Mouse (Mus musculus) heart, embryonic 12.5 days (tissue): ENCODE measurements at regions not wholly inside any gene's neighbourhood (a gene's known extent, or its start where the extent isn't known, plus 50 kb on each side); places are given as distances from the start of the nearest gene placed in this dataset.
A peak's percentile ranks its signal among the peaks of the same experiment; 100 is the strongest.
"Not testable (repeated sequence)": the region's sequence is repeated elsewhere in the genome, so short reads cannot be mapped to it uniquely, and the experiment has no call there.

Experiments
- ATAC-seq: fragments of 200-750 bp; cut with Nextera tagmentation; 2 replicates; pipeline ENCODE4 v1.8.0; 2017; ENCODE audit warnings: moderate TSS enrichment, moderate library complexity; ENCODE audit not compliant: insufficient number of reproducible peaks, low FRiP score
- H3K27ac ChIP-seq: fragments of 300-500 bp; sonication (generic); 2 replicates; pipeline ENCODE4 v1.5.1; 2016; ENCODE audit warnings: mild to moderate bottlenecking, moderate library complexity; ENCODE audit not compliant: poor library complexity, severe bottlenecking
- H3K27me3 ChIP-seq: fragments of 300-500 bp; sonication (generic); replicated peaks from 2 replicates; pipeline ENCODE4 v1.6.1; 2016; ENCODE audit warnings: mild to moderate bottlenecking, moderate library complexity
- H3K36me3 ChIP-seq: fragments of 300-500 bp; sonication (generic); 2 replicates; pipeline ENCODE4 v1.6.1; 2016; ENCODE audit warnings: mild to moderate bottlenecking, moderate library complexity
- H3K4me1 ChIP-seq: fragments of 300-500 bp; sonication (generic); replicated peaks from 2 replicates; pipeline ENCODE4 v1.6.1; 2016; ENCODE audit warnings: mild to moderate bottlenecking
- H3K4me2 ChIP-seq: fragments of 300-500 bp; sonication (generic); 2 replicates; pipeline ENCODE4 v1.6.1; 2016; ENCODE audit warnings: mild to moderate bottlenecking, moderate library complexity
- H3K4me3 ChIP-seq: fragments of 300-500 bp; sonication (generic); 2 replicates; pipeline ENCODE4 v1.5.1; 2016; ENCODE audit warnings: mild to moderate bottlenecking
- H3K9ac ChIP-seq: fragments of 300-500 bp; sonication (generic); 2 replicates; pipeline ENCODE4 v1.6.1; 2016; ENCODE audit warnings: mild to moderate bottlenecking, moderate library complexity
- H3K9me3 ChIP-seq: fragments of 300-500 bp; sonication (generic); replicated peaks from 2 replicates; pipeline ENCODE4 v1.6.1; 2016; ENCODE audit warnings: mild to moderate bottlenecking, moderate library complexity
- WGBS: fragments of 180-500 bp; shearing (Covaris S2); methylation state at CpG from one replicate; pipeline ENCODE4 v1.1.7; 2016; 5-methylcytosine and 5-hydroxymethylcytosine counted together

GRCm38 (mm10) chr5:76081379-76081778 lies 58.7 kb upstream of the Srd5a3 start:
- not testable (repeated sequence) for H3K9me3 ChIP-seq, H3K9ac ChIP-seq, H3K4me2 ChIP-seq, H3K36me3 ChIP-seq, H3K4me3 ChIP-seq, ATAC-seq, H3K27me3 ChIP-seq, H3K27ac ChIP-seq, H3K4me1 ChIP-seq
- 84% methylated on average over 2 of the region's 2 CpGs for WGBS

- no peaks in the 10 kb centered on the region for H3K36me3 ChIP-seq
- WGBS = 81% methylated on average over 8 of the region's 8 CpGs
- no peak overlapping the region for H3K9ac ChIP-seq
- no peak overlapping the region for H3K4me3 ChIP-seq
- no peak overlapping the region for H3K4me2 ChIP-seq
- ATAC-seq = no peak
- no peaks in the 10 kb centered on the region for H3K27me3 ChIP-seq
- 0 out of 2 replicates have a peak, but pooled peaks cover 4% of the 10 kb centered on the region for H3K4me1 ChIP-seq
- H3K27ac ChIP-seq = no peak overlapping the region
- no peaks in the 10 kb centered on the region for H3K9me3 ChIP-seq
These were observed 59.6 kb upstream of the Srd5a3 start for GRCm38 (mm10) chr5:76080429-76080828.

DNA sequence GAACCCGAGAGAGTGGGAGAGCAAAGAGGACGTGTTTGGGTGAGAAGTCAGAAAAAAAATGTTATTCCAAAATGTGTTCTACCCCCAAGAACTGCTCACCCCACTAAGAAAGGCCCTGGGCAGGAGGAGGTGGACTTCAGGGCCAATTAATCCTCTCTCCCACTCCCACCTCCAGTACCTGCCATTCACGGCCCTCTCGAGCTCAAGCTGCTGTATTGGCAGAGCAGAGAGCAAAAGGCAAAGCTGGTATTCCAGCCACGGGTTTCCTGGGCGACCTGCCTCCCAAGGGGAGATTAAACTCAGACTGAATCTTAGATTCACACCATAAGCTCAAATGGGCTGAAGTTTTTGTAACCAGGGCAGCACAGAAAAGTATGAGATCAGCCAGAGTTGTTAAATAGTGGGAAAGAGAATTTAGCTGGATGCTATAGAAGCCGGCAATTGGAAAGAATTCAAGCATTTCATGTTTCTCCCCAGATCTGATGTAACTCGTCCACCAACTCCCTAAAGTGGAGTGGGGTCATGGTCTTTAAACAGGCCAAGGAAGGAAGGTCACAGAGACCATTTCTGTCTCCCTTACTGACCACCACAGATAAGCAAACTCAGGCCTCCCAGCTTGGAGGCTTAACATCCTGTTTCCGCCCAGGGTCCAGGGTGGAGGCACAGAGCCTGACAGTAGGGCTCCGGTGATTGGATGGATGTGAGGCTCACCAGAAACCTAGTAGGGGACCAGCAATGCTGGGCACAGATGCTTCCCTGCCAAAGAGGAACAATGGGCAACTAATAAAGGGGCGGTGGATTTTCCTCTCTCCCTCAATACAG lies 60.7 kb upstream of the Srd5a3 start:
- Histone ChIP-seq H3K27ac (peak overlapping the region; percentile 50), H3K36me3 (no peaks in the 10 kb centered on the region), H3K27me3 (no peaks in the 10 kb centered on the region), H3K4me1 (0 out of 2 replicates have a peak, but pooled peaks cover 4% of the 10 kb centered on the region), H3K4me3 (no peak overlapping the region), H3K9ac (no peak overlapping the region), H3K9me3 (no peaks in the 10 kb centered on the region), H3K4me2 (no peak overlapping the region)
- ATAC-seq = peak; percentile 82
- 52% methylated on average over 11 of the region's 11 CpGs for WGBS

- Histone ChIP-seq H3K4me3 (no peak overlapping the region), H3K27me3 (no peaks in the 10 kb centered on the region), H3K9me3 (no peaks in the 10 kb centered on the region), H3K36me3 (no peaks in the 10 kb centered on the region), H3K27ac (no peak overlapping the region), H3K4me1 (0 out of 2 replicates have a peak, but pooled peaks cover 4% of the 10 kb centered on the region), H3K4me2 (no peak overlapping the region), H3K9ac (no peak overlapping the region)
- ATAC-seq = no peak
- 85% methylated on average over 1 of the region's 1 CpGs for WGBS
These were observed 61.6 kb upstream of the Srd5a3 start for GRCm38 (mm10) chr5:76078485-76078884.

DNA sequence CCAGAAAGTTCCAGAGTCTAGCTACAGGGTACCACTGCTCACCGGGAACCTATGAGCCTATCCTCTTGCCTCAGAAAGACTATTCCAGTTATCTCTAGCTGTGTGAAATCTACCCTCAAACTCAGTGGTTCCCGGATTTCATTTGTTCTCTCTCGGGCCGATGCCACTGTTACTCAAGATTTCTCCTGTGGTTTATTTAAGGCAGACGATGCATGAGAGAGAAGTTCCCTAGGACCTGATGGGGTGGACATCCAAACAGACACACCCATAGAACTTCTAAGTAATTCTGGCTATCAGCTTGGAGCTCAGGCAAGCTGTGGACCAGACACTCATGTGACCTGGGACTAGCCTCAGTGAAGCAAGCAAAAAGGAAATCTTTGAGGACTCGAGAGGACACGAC lies 63.8 kb upstream of the Srd5a3 start:
- 0 out of 2 replicates have a peak, but pooled peaks cover 4% of the 10 kb centered on the region for H3K4me1 ChIP-seq
- H3K9ac ChIP-seq = no peak overlapping the region
- H3K4me3 ChIP-seq = no peak overlapping the region
- H3K36me3 ChIP-seq = no peaks in the 10 kb centered on the region
- H3K27ac ChIP-seq = no peak overlapping the region
- no peaks in the 10 kb centered on the region for H3K9me3 ChIP-seq
- no peaks in the 10 kb centered on the region for H3K27me3 ChIP-seq
- no peak overlapping the region for H3K4me2 ChIP-seq
- no peak for ATAC-seq
- WGBS = 73% methylated on average over 7 of the region's 7 CpGs

DNA sequence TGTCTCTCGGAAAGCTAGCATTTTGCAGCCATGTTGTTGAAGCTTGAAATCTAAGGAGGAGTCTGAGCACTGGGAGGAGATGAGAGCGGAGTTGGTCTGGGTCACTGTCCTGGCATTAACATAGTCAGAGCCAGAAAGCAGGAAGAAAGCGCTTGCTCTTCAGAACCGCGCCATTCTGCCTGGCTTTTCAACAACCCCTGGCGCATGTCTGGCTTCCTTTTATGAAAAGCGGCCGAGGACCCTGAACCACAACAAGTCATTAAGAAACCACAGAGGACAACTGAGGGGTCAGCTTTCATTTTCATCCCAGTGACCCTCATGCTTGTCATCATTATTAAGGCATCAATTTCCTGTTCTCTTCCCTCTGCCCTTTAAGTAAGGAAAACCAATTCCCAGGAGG lies 64.7 kb upstream of the Srd5a3 start:
- Histone ChIP-seq H3K27me3 (no peaks in the 10 kb centered on the region), H3K27ac (no peak overlapping the region), H3K4me3 (no peak overlapping the region), H3K9ac (no peak overlapping the region), H3K36me3 (no peaks in the 10 kb centered on the region), H3K4me2 (no peak overlapping the region), H3K9me3 (no peaks in the 10 kb centered on the region), H3K4me1 (0 out of 2 replicates have a peak, but pooled peaks cover 4% of the 10 kb centered on the region)
- 61% methylated on average over 8 of the region's 8 CpGs for WGBS
- no peak for ATAC-seq

GRCm38 (mm10) chr5:76067881-76068280 lies 72.2 kb upstream of the Srd5a3 start:
- Histone ChIP-seq H3K27me3 (no peaks in the 10 kb centered on the region), H3K36me3 (no peaks in the 10 kb centered on the region), H3K27ac (no peak overlapping the region), H3K9ac (no peak overlapping the region), H3K4me3 (no peak overlapping the region), H3K9me3 (no peaks in the 10 kb centered on the region), H3K4me1 (peaks cover 41% of the 10 kb centered on the region), H3K4me2 (no peak overlapping the region)
- WGBS = 35% methylated on average over 3 of the region's 3 CpGs
- no peak for ATAC-seq

DNA sequence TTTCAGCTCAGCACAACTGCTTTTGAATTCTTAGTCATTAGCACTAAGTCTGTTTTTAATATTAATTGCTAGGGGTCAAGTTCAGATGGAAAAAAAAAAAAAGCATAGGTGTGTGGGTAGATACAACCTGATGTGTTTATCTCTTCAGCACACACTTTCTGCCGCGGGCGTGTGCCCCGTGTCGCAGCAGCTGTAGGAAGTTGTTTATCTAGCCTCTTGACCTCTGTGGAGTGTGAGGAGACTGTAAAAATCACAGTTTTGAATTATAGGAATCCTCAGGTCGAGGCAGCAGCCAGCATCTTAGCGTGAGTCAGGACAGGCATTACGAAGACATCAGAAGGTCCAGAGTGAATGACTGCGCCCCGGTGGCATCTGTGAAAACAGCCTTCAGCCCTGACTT lies 72.8 kb upstream of the Srd5a3 start:
- Histone ChIP-seq H3K4me3 (no peak overlapping the region), H3K4me2 (peak overlapping the region; percentile 30), H3K27ac (no peak overlapping the region), H3K27me3 (no peaks in the 10 kb centered on the region), H3K4me1 (peaks cover 41% of the 10 kb centered on the region), H3K9ac (no peak overlapping the region), H3K36me3 (no peaks in the 10 kb centered on the region), H3K9me3 (no peaks in the 10 kb centered on the region)
- ATAC-seq = no peak; the same call in 1 of the 2 replicates
- 8% methylated on average over 10 of the region's 10 CpGs for WGBS

DNA sequence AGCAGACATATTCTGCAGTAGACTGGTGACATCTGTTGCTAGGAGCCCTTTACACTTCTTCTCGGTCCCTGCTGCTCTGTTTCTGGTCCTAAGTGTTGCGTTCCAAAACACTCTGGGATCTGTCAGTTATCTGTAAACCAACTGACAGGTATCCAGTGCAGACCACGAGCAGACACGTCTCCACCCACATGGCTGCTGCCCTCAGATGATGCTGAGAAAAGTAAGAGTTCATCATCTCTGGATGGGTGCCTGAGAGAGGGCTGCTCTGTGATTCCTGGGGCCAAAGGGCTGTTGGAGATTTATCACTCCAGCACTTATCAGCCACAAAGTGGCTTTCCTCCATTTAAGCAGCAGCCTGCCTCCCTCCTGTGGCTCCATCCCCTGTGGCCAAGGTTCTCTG lies 74.3 kb upstream of the Srd5a3 start:
- Histone ChIP-seq H3K36me3 (no peaks in the 10 kb centered on the region), H3K27ac (no peak overlapping the region), H3K4me3 (no peak overlapping the region), H3K4me1 (peaks cover 41% of the 10 kb centered on the region), H3K9me3 (no peaks in the 10 kb centered on the region), H3K9ac (no peak overlapping the region), H3K4me2 (no peak overlapping the region), H3K27me3 (no peaks in the 10 kb centered on the region)
- peak; percentile 37; the same call in 1 of the 2 replicates for ATAC-seq
- WGBS = 6% methylated on average over 4 of the region's 4 CpGs

DNA sequence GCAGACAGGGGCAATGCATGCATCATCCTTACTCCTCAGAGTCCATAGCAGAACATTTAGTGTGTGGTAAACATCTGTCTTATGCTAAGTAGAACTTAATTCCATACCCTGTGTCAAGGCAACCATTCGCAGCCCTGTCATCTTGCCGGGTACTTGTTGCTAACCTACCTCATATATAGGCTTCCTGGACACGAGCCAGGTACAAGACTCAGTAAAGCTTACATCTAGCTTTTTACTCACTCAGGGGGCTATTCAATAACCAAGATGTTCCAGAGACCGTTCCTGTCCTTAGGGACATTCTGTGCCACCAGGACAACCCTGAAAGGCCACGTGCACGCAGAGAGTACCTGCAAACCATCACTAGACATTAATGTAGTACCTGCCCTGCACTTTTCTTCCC lies 74.8 kb upstream of the Srd5a3 start:
- H3K4me1 ChIP-seq = peaks cover 41% of the 10 kb centered on the region
- H3K4me2 ChIP-seq = no peak overlapping the region
- no peaks in the 10 kb centered on the region for H3K27me3 ChIP-seq
- 56% methylated on average over 6 of the region's 6 CpGs for WGBS
- H3K9ac ChIP-seq = no peak overlapping the region
- H3K9me3 ChIP-seq = no peaks in the 10 kb centered on the region
- no peaks in the 10 kb centered on the region for H3K36me3 ChIP-seq
- no peak overlapping the region for H3K27ac ChIP-seq
- ATAC-seq = no peak
- H3K4me3 ChIP-seq = no peak overlapping the region

GRCm38 (mm10) chr5:76064686-76065085 lies 75.4 kb upstream of the Srd5a3 start:
- Histone ChIP-seq H3K36me3 (no peaks in the 10 kb centered on the region), H3K4me1 (peaks cover 41% of the 10 kb centered on the region), H3K4me3 (no peak overlapping the region), H3K27ac (no peak overlapping the region; the same call in 1 of the 2 replicates), H3K9me3 (no peaks in the 10 kb centered on the region), H3K27me3 (no peaks in the 10 kb centered on the region), H3K4me2 (no peak overlapping the region), H3K9ac (no peak overlapping the region)
- no peak for ATAC-seq
- whole genome bisulfite sequencing = 35% methylated on average over 5 of the region's 5 CpGs

DNA sequence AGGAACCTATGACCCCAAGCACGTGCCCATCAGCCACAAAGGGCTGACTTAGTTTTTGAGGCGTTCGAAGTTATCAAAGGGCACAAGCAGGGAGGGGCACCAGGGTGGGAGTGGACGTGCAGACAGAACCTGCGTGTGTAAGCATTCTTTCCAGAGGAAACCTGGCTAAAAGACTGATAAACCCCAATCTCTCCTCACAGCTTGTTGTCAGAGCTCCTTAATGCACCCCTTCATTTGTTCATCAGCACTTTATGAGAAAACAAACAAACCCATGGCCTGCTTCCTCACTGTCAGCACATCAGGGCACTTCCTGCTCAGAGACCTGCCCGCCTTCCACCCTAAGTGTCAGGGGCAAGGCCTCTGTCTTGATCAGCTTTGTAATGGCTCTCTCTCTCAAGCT lies 76.6 kb upstream of the Srd5a3 start:
- peak overlapping the region; percentile 22; the same call in 1 of the 2 replicates for H3K27ac ChIP-seq

More for the DNA sequence above, 76.6 kb upstream of the Srd5a3 start:
- H3K4me3 ChIP-seq = no peak overlapping the region
- H3K4me1 ChIP-seq = peaks cover 41% of the 10 kb centered on the region
- ATAC-seq = peak; percentile 83
- no peak overlapping the region for H3K4me2 ChIP-seq
- no peaks in the 10 kb centered on the region for H3K36me3 ChIP-seq
- H3K9ac ChIP-seq = no peak overlapping the region
- 19% methylated on average over 6 of the region's 6 CpGs for WGBS
- H3K27me3 ChIP-seq = no peaks in the 10 kb centered on the region
- H3K9me3 ChIP-seq = no peaks in the 10 kb centered on the region
